Mouse (Mus musculus) CH12.LX (cell line): ENCODE data around the gene Pcsk7. TPM values are rescaled to one million over a fixed set of nuclear protein-coding genes. Genes with fewer than 3 reads are reported as not detected.
A peak's percentile ranks its signal among the peaks of the same experiment; 100 is the strongest.

Experiments used
- DNase-seq: peaks from one replicate; pipeline ENCODE4 v3.0.0-alpha.2; 2013; ENCODE audit errors: extremely low read depth
- H3K27ac ChIP-seq: 2 replicates; pipeline ENCODE4 v1.5.1; 2012; ENCODE audit warnings: low read depth, mild to moderate bottlenecking, control low read depth, moderate library complexity; ENCODE audit not compliant: insufficient read depth
- H3K27me3 ChIP-seq: replicated peaks from 2 replicates; pipeline ENCODE3; 2012; ENCODE audit warnings: inconsistent platforms
- H3K36me3 ChIP-seq, 2 experiments: replicated peaks in 1 of 2; 2 replicates each; pipeline versions ENCODE3 to v1.6.1; 2012; ENCODE audit warnings: inconsistent platforms in 1 of 2, low read length in 1 of 2, mild to moderate bottlenecking in 1 of 2, mixed read lengths in 1 of 2, moderate library complexity in 1 of 2; ENCODE audit not compliant: control insufficient read depth in 1 of 2, insufficient read depth in 1 of 2
- H3K4me1 ChIP-seq, 2 experiments: 2 replicates each; pipeline ENCODE4 v1.6.1; 2012; ENCODE audit warnings: inconsistent platforms in 1 of 2, moderate library complexity in 1 of 2; ENCODE audit not compliant: insufficient read depth in 2 of 2, control insufficient read depth in 1 of 2
- H3K4me2 ChIP-seq: 2 replicates; pipeline ENCODE4 v1.6.1; 2012; ENCODE audit warnings: low read depth, mild to moderate bottlenecking, control low read depth; ENCODE audit not compliant: poor library complexity, insufficient read depth, severe bottlenecking
- H3K4me3 ChIP-seq, 3 experiments: fragments of 150-350 bp in 1 of 3; sonication (generic) in 1 of 3; replicated peaks in 1 of 3; 2 replicates each; pipeline versions ENCODE3 to v1.5.1; 2011 to 2012; ENCODE audit warnings: low read depth in 2 of 3, low read length in 2 of 3, mild to moderate bottlenecking in 2 of 3, moderate library complexity in 2 of 3, control low read depth in 1 of 3, improper control_type of control experiment in 1 of 3, inconsistent platforms in 1 of 3, mixed read lengths in 1 of 3; ENCODE audit not compliant: poor library complexity in 1 of 3
- H3K79me2 ChIP-seq: replicated peaks from 2 replicates; pipeline ENCODE4 v1.6.1; 2012; ENCODE audit warnings: mild to moderate bottlenecking, moderate library complexity; ENCODE audit not compliant: control insufficient read depth, poor library complexity, insufficient read depth, severe bottlenecking; ENCODE audit errors: extremely low read depth
- H3K9ac ChIP-seq: 2 replicates; pipeline ENCODE4 v1.6.1; 2012; ENCODE audit warnings: low read depth, mild to moderate bottlenecking, control low read depth, moderate library complexity; ENCODE audit not compliant: insufficient read depth
- H3K9me3 ChIP-seq: replicated peaks from 2 replicates; pipeline ENCODE3; 2012; ENCODE audit warnings: low read length, inconsistent platforms, mixed read lengths
- CHD1 ChIP-seq: IDR thresholded peaks from 2 replicates; pipeline ENCODE4 v1.6.1; 2012; ENCODE audit warnings: low read depth, low read length, improper control_type of control experiment, inconsistent platforms
- CTCF ChIP-seq, 2 experiments: IDR thresholded peaks in 1 of 2; conservative IDR thresholded peaks in 1 of 2; 2 replicates each; pipeline ENCODE4 v1.5.1; 2011 to 2012; ENCODE audit warnings: low read depth in 2 of 2, low read length in 2 of 2, improper control_type of control experiment in 1 of 2, inconsistent platforms in 1 of 2, mild to moderate bottlenecking in 1 of 2, moderate library complexity in 1 of 2
- E2F4 ChIP-seq: IDR thresholded peaks from 2 replicates; pipeline ENCODE4 v1.6.1; 2011; ENCODE audit warnings: low read depth, low read length, improper control_type of control experiment; ENCODE audit not compliant: insufficient replicate concordance
- ELF1 ChIP-seq: IDR thresholded peaks from 2 replicates; pipeline ENCODE4 v1.6.1; 2014; ENCODE audit warnings: low read depth, mild to moderate bottlenecking, inconsistent platforms, low read length, improper control_type of control experiment
- EP300 ChIP-seq: IDR thresholded peaks from 2 replicates; pipeline ENCODE4 v1.6.1; 2011; ENCODE audit warnings: low read length, improper control_type of control experiment
- GABPA ChIP-seq: IDR thresholded peaks from 2 replicates; pipeline ENCODE4 v1.6.1; 2012; ENCODE audit warnings: low read depth, low read length, improper control_type of control experiment, inconsistent platforms; ENCODE audit not compliant: insufficient replicate concordance
- JUN ChIP-seq: IDR thresholded peaks from 2 replicates; pipeline ENCODE4 v1.6.1; 2011; ENCODE audit warnings: low read depth, mild to moderate bottlenecking, low read length, improper control_type of control experiment, moderate library complexity; ENCODE audit not compliant: insufficient read depth
- JUND ChIP-seq: conservative IDR thresholded peaks from 2 replicates; pipeline ENCODE4 v1.6.1; 2011; ENCODE audit warnings: low read depth, low read length, improper control_type of control experiment
- MAFK ChIP-seq: IDR thresholded peaks from 2 replicates; pipeline ENCODE4 v1.6.1; 2011; ENCODE audit warnings: low read length, improper control_type of control experiment; ENCODE audit not compliant: insufficient replicate concordance
- MAX ChIP-seq: IDR thresholded peaks from 2 replicates; pipeline ENCODE4 v1.6.1; 2011; ENCODE audit warnings: low read length, improper control_type of control experiment
- MXI1 ChIP-seq: IDR thresholded peaks from 2 replicates; pipeline ENCODE4 v1.6.1; 2011; ENCODE audit warnings: mild to moderate bottlenecking, low read depth, low read length, improper control_type of control experiment
- MYC ChIP-seq: IDR thresholded peaks from 2 replicates; pipeline ENCODE4 v1.6.1; 2011; ENCODE audit warnings: low read depth, mild to moderate bottlenecking, improper control_type of control experiment, low read length
- NELFE ChIP-seq: IDR thresholded peaks from 2 replicates; pipeline ENCODE4 v1.6.1; 2011; ENCODE audit warnings: low read depth, low read length, improper control_type of control experiment
- NRF1 ChIP-seq: IDR thresholded peaks from 2 replicates; pipeline ENCODE4 v1.6.1; 2014; ENCODE audit warnings: low read depth, mild to moderate bottlenecking, inconsistent platforms, low read length, improper control_type of control experiment, moderate library complexity
- PAX5 ChIP-seq: IDR thresholded peaks from 2 replicates; pipeline ENCODE4 v1.6.1; 2012; ENCODE audit warnings: low read length, inconsistent platforms, mixed read lengths
- RAD21 ChIP-seq: IDR thresholded peaks from 2 replicates; pipeline ENCODE4 v1.6.1; 2011; ENCODE audit warnings: low read depth, mild to moderate bottlenecking, low read length, improper control_type of control experiment, moderate library complexity
- SIN3A ChIP-seq: IDR thresholded peaks from 2 replicates; pipeline ENCODE4 v1.6.1; 2012; ENCODE audit warnings: low read length, improper control_type of control experiment, inconsistent platforms
- TCF12 ChIP-seq: IDR thresholded peaks from 2 replicates; pipeline ENCODE4 v1.6.1; 2014; ENCODE audit warnings: low read depth, mild to moderate bottlenecking, inconsistent platforms, low read length, improper control_type of control experiment
- UBTF ChIP-seq: IDR thresholded peaks from 2 replicates; pipeline ENCODE4 v1.6.1; 2012; ENCODE audit warnings: low read depth, mild to moderate bottlenecking, inconsistent platforms, low read length, improper control_type of control experiment, moderate library complexity
- ZKSCAN1 ChIP-seq: IDR thresholded peaks from 2 replicates; pipeline ENCODE4 v1.6.1; 2012; ENCODE audit warnings: low read depth, inconsistent platforms, low read length, improper control_type of control experiment, borderline replicate concordance
- ZNF384 ChIP-seq: IDR thresholded peaks from 2 replicates; pipeline ENCODE4 v1.6.1; 2012; ENCODE audit warnings: low read depth, low read length, improper control_type of control experiment, inconsistent platforms
- dilution Hi-C: fragments of 300-500 bp; cut with MboI; formaldehyde crosslinking; loops from 2 replicates; pipeline ENCODE4 v1.14.3; 2020; ENCODE audit warnings: low sequenced_read_pairs; ENCODE audit not compliant: extremely low pct_unique_long_range_greater_than_20kb, extremely low pct_ligation_motif_present
- in situ Hi-C: fragments of 300-500 bp; cut with MboI; formaldehyde crosslinking; loops from 3 replicates; pipeline ENCODE4 v1.14.3; 2019; ENCODE audit warnings: low sequenced_read_pairs, low pct_ligation_motif_present, low pct_unique_long_range_greater_than_20kb, mixed read lengths
- polyA plus RNA-seq: library from polyadenylated mRNA; unstranded; fragments of >175 nt; gene quantifications from 2 replicates; pipeline ENCODE4 v1.2.1, GENCODE M21; 2012; ENCODE audit warnings: low read depth; ENCODE audit not compliant: insufficient read length
- total RNA-seq, 2 experiments: library from RNA; depleted of rRNA; stranded (reverse); fragments of 300-350 nt in 1 of 2; fragments of >200 nt in 1 of 2; gene quantifications; 2 replicates each; pipeline ENCODE4 v1.2.3; 2012 to 2014

Gene Pcsk7
- total and polyA plus RNA-seq, 3 experiments = 16.5 to 18.5 (median 17.9) TPM

DNA sequence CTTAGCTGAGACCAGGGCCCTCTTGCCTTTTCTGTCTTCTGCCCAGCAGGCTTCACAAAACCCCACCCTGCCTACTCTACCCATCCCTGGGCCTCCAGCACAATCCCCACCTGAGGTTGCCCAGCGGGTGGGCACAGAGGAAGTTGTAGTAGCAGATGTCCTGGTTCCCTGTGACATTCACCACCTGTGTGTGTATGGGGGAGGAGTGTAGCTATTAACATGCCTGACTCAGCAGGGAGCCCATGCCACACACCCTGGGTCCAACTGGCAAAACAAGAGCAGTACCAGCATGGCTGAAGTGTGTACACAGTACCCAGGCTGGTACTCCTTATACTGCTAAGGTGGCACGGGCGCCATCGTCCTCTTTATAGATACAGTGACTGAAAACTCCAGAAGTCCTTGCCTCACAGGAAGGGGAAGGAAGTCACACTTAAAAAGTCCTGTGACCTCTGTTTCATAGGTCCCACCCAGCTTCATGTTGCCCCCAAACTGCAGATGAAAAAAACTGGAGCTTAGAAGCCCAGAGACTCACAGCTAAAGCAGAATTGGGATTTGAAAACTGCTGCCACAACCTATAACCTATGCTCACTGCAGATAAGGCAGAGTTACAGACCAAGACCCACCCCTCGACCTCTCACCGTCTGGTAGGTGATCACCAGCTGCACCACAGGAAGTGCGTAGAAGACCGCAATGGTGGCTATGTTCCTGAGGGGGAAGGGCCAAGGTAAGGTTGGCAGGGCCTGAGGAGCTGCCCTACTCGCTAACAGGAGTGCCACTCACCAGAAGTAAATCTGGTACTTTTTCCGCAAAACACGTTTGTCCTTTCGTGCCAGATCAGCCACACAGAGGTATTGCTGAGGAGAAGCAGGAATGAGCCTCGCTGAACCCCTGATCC lies 38.5 kb downstream of the Pcsk7 start:
- Histone ChIP-seq H3K9me3 (no peaks in the 10 kb centered on the region), H3K27ac (no peak overlapping the region), H3K79me2 (no peaks in the 10 kb centered on the region), H3K4me3 (no peak overlapping the region), H3K4me2 (no peak overlapping the region), H3K27me3 (no peaks in the 10 kb centered on the region), H3K9ac (no peak overlapping the region), H3K36me3 (peaks cover 85 to 95% of the 10 kb centered on the region in 2 experiments), H3K4me1 (peaks cover 0 to 61% of the 10 kb centered on the region in 2 experiments; a peak in 2 of 4 replicates)
- TF ChIP-seq ELF1 (no peak), TCF12 (peak; percentile 34; the same call in 1 of the 2 replicates)
- in situ Hi-C loops (no loop called here), dilution Hi-C loops (no loop called here)
- DNase-seq = peak; percentile 81

DNA sequence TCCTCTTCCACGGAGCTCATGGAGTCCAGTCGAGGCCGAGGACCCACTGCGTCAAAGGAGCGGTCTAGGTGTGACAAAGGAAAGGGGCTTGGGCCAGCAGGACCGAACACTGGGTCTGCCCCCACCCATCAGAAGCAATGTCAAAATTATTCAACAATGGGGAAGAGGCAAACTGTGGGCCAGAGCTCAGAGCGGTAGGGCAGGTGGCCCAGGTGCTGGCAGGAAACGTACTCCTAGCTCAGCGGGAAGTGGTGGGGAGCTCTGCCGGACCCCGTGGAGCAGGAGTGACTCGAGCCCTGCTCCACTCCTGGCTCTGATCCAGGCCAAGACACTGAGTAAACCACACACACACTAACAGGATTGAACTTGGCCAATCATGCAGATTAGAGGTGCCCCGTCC lies 39.4 kb downstream of the Pcsk7 start:
- dilution Hi-C loops = no loop called here
- no peak overlapping the region for H3K4me2 ChIP-seq
- H3K4me3 ChIP-seq = no peak overlapping the region
- TF ChIP-seq MAFK (no peak), JUN (no peak), ELF1 (no peak)
- TF ChIP-seq, all 38 proteins: peak for 0
- Histone ChIP-seq H3K4me1 (peaks cover 0 to 59% of the 10 kb centered on the region in 2 experiments; a peak in 2 of 4 replicates), H3K27me3 (no peaks in the 10 kb centered on the region), H3K36me3 (peaks cover 89 to 98% of the 10 kb centered on the region in 2 experiments), H3K79me2 (no peaks in the 10 kb centered on the region), H3K9me3 (no peaks in the 10 kb centered on the region), H3K9ac (no peak overlapping the region), H3K27ac (no peak overlapping the region)
- no peak for DNase-seq
- in situ Hi-C loops = no loop called here

DNA sequence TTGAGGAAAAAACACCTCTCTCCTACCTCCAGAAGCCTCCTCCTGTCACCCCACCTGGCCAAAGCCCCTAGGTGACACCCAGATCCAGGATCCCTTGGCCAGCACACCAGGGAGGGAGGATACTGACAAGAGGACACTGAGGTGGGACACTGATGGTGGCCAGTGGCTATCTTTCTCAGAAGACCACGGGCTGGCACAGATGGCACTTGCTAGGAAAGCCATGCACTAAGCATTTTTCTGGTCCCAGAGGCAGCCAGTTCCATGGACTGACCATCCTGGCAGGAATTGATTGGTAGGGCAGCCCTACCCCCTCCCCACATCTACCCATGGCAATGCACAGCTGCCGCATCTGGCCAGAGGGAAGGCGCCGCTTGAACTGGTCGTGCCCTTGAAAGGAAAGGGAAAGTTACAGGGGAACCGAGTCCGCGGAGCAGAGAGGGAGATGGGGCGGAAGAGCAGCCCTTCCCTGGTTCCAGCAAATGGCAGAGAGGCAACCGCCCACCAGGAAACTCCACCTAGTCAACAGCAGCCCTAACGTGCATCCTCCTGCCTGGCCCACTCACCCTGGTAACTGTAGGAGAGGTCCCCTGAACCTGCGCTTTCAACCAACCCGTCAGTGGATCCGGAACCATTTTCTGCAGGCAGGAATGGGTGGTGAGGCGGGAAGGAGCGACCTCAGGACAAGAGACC lies 40.0 kb downstream of the Pcsk7 start:
- Histone ChIP-seq H3K4me1 (peaks cover 0 to 55% of the 10 kb centered on the region in 2 experiments; a peak in 2 of 4 replicates), H3K27ac (no peak overlapping the region), H3K9ac (no peak overlapping the region), H3K4me2 (no peak overlapping the region), H3K27me3 (no peaks in the 10 kb centered on the region), H3K9me3 (no peaks in the 10 kb centered on the region), H3K79me2 (no peaks in the 10 kb centered on the region), H3K4me3 (no peak overlapping the region), H3K36me3 (peaks cover 83 to 95% of the 10 kb centered on the region in 2 experiments)
- in situ Hi-C loops = no loop called here
- TF ChIP-seq NELFE (no peak), RAD21 (no peak), GABPA (no peak), NRF1 (no peak), UBTF (no peak), SIN3A (no peak), MAX (no peak), E2F4 (no peak), ZNF384 (no peak), ELF1 (no peak), ZKSCAN1 (no peak), EP300 (no peak), MXI1 (no peak), PAX5 (no peak), MYC (no peak), CTCF (conservative IDR thresholded peaks at IDR 0.05 in 1 of 2, IDR thresholded peaks at IDR 0.05 in 1 of 2; ENCODE audit: low read depth in 2 of 2, low read length in 2 of 2) (no peak), JUND (no peak), TCF12 (no peak), CHD1 (no peak), MAFK (no peak)
- dilution Hi-C loops = no loop called here
- DNase-seq = no peak
